Mouse (Mus musculus) left cerebral cortex, adult 2 months (tissue): ENCODE measurements around the gene Cdk14. TPM values are rescaled to one million over a fixed set of nuclear protein-coding genes. Genes with fewer than 3 reads are reported as not detected.

Source experiments
- DNase-seq, 2 experiments: peaks; one replicate each; pipeline ENCODE4 v3.0.0; 2021 to 2022; ENCODE audit warnings: low spot score in 2 of 2, mixed read lengths in 1 of 2; ENCODE audit errors: extremely low spot score in 1 of 2
- H3K27ac ChIP-seq: fragments of 200-600 bp; 2 replicates; pipeline ENCODE4 v1.8.1; 2022
- H3K4me3 ChIP-seq: fragments of 200-600 bp; 2 replicates; pipeline ENCODE4 v1.8.1; 2022
- CTCF ChIP-seq: fragments of 200-600 bp; IDR thresholded peaks from 2 replicates; pipeline ENCODE4 v1.8.1; 2022; ENCODE audit warnings: antibody characterized with exemption, mild to moderate bottlenecking, moderate library complexity
- intact Hi-C: fragments of 180-260 bp; cut with DNase I; formaldehyde crosslinking; loops from one replicate; pipeline ENCODE4 v1.15.1; 2025
- total RNA-seq, 2 experiments: library from RNA; stranded (reverse); gene quantifications; 2 replicates each; pipeline ENCODE4 v1.2.3; 2021

Gene Cdk14
- total RNA-seq, 2 experiments from 2014 or later, result 199 to 207 TPM

DNA sequence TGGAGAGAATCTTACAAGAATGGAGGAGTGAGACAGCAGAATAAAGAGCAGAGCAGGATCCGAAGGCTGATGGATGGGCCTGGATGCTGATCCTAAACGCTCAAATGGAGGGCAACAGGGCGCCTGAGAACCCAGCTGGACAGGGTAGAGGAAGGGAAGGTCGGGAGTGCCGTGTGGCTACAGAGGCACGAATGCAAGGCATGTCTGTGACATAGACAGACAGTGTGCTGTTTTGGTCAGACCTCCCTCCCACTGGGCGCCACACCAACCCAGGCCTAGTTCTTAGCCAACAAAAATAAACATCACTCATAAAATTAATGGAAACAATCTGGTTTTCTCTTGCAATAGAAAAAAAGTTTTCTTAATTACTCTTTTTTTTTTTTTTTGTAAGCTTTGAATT lies 594.2 kb downstream of the Cdk14 start:
- DNase-seq, result no peak
- intact Hi-C loops, result no loop called here
- Histone ChIP-seq H3K4me3 (no peak overlapping the region), H3K27ac (no peak overlapping the region)
- no peak for TF ChIP-seq CTCF

GRCm38 (mm10) chr5:4825076-4825475 lies 595.0 kb downstream of the Cdk14 start:
- TF ChIP-seq CTCF, result no peak
- no peak for DNase-seq
- H3K27ac ChIP-seq, result no peak overlapping the region
- H3K4me3 ChIP-seq, result no peak overlapping the region
- intact Hi-C loops, result no loop called here

DNA sequence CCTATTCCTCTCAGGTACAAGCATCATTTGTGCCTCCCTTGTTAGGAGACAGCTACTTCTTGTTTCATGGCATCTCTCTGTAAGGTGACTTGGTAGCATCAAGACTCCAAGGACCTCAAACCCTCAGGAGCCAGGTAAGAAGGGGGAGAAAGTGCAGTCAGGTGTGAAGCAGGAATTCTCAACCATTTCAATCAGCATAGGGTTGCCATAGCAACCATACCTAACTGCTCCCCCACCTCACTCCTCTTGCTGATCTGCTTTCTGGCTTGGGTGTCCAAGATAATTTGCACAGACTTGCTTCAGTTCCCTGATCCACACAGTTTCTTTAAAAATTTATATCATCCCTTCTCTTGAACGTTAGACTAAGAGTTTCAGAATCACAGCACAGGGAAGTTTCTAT lies 595.9 kb downstream of the Cdk14 start:
- Histone ChIP-seq H3K27ac (no peak overlapping the region), H3K4me3 (no peak overlapping the region)
- no peak for TF ChIP-seq CTCF
- intact Hi-C loops, result no loop called here
- DNase-seq, result no peak

GRCm38 (mm10) chr5:4822041-4822440 lies 598.1 kb downstream of the Cdk14 start:
- intact Hi-C loops, result no loop called here
- no peak for DNase-seq
- TF ChIP-seq CTCF, result no peak
- H3K4me3 ChIP-seq, result no peak overlapping the region
- H3K27ac ChIP-seq, result no peak overlapping the region

- Histone ChIP-seq H3K4me3 (no peak overlapping the region), H3K27ac (no peak overlapping the region)
- intact Hi-C loops, result no loop called here
- no peak for DNase-seq
- TF ChIP-seq CTCF, result no peak
These were observed 598.7 kb downstream of the Cdk14 start for GRCm38 (mm10) chr5:4821368-4821771.

- no peak overlapping the region for H3K4me3 ChIP-seq
- no peak overlapping the region for H3K27ac ChIP-seq
- intact Hi-C loops, result no loop called here
These were observed 603.1 kb downstream of the Cdk14 start for GRCm38 (mm10) chr5:4816981-4817380.

GRCm38 (mm10) chr5:4814465-4815204 lies 605.5 kb downstream of the Cdk14 start:
- Histone ChIP-seq H3K27ac (no peak overlapping the region), H3K4me3 (no peak overlapping the region)
- TF ChIP-seq CTCF, result no peak
- no peak for DNase-seq
- intact Hi-C loops, result no loop called here

More at GRCm38 (mm10) chr5:4816981-4817380, 603.1 kb downstream of the Cdk14 start:
- TF ChIP-seq CTCF, result no peak; the same call in 1 of the 2 replicates
- DNase-seq, result no peak

DNA sequence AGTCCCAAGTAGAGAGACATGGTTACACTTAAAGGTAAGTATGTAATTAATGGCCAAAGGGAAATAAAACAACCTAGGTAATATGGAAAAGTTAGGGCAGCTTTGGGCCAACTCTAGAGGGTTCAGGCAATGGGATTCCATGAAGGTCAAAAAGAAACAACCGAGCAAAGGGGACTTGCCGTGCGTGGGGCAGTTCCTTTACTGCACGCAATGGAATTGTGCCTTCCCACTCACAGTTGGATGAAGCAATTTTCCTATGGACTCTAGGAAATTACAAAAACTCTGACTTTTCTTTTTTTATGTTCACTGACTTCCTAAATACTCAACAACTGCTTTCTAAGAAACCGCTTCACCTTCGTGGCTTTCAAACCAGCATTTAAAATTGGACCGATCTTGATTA lies 606.8 kb downstream of the Cdk14 start:
- no peak for TF ChIP-seq CTCF
- DNase-seq, result no peak
- intact Hi-C loops, result no loop called here
- H3K27ac ChIP-seq, result no peak overlapping the region
- H3K4me3 ChIP-seq, result no peak overlapping the region

- Histone ChIP-seq H3K27ac (no peak overlapping the region), H3K4me3 (no peak overlapping the region)
- intact Hi-C loops, result no loop called here
- TF ChIP-seq CTCF, result no peak
- no peak for DNase-seq
These were observed 607.9 kb downstream of the Cdk14 start for GRCm38 (mm10) chr5:4812036-4812729.

DNA sequence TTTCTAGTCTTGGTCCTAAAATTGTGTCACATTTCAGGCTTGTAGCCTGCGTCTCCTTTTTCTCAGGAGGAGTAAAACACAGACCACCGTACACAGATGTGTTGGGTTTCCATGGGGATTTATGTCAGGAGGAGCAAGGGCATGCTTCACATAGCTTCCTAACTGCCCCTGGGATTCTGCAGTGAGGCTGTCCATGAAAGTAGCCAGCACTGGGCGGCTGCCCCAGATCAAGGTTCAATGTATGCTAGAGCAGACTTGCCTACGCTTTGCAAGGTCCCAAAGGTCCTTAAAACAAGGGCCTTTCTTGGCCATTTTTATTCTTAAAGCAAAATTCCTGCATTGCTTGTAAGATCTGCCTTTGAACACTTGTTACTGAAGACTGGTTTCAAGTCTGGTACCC lies 614.9 kb downstream of the Cdk14 start:
- Histone ChIP-seq H3K27ac (no peak overlapping the region), H3K4me3 (no peak overlapping the region)
- intact Hi-C loops, result no loop called here
- TF ChIP-seq CTCF, result no peak
- DNase-seq, result no peak

- no peak for DNase-seq
- H3K4me3 ChIP-seq, result no peak overlapping the region
- intact Hi-C loops, result no loop called here
- no peak overlapping the region for H3K27ac ChIP-seq
- TF ChIP-seq CTCF, result no peak
These were observed 616.4 kb downstream of the Cdk14 start for GRCm38 (mm10) chr5:4803708-4804107.

DNA sequence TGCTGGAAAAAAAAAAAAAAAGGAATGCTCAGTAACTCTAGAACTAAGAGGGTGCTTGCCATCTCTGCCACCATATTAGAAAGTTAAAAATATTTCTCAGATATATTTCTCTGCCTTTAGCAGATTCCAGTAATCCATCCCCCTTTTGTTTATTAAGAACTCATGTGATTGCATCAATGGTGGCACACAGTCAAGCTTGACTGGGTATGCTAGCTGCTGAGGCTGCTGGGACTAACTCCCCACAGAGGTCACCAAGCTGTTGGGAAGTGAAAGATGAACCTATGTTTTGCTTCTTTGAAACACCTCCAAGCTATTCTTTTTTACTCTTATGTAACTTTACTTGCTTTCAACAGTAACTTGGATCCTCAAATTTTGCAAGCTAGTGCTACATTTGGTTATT lies 618.1 kb downstream of the Cdk14 start:
- no peak for TF ChIP-seq CTCF
- Histone ChIP-seq H3K4me3 (no peak overlapping the region), H3K27ac (no peak overlapping the region)
- DNase-seq, result no peak
- intact Hi-C loops, result no loop called here
